Mouse (Mus musculus): ENCODE measurements around the gene Sec13.

GRCm38 (mm10) chr6:113712718-113713117, 27.8 kb downstream of the Sec13 start:
- TF ChIP-seq CTCF (IDR thresholded peaks at IDR 0.05; ENCODE audit: control insufficient read depth, insufficient read depth, insufficient read length) (no peak), MAX (IDR thresholded peaks at IDR 0.05) (no peak), USF1 (IDR thresholded peaks at IDR 0.05; ENCODE audit: low read depth) (no peak), FOSL1 (IDR thresholded peaks at IDR 0.05; ENCODE audit: insufficient read depth, low read length, poor library complexity, severe bottlenecking) (no peak), CEBPB (IDR thresholded peaks at IDR 0.05; ENCODE audit: low read depth) (no peak)
